ENCODE assay signal across 20 mouse cellular contexts in genomic region chr19:28891864-28892263, GRCm38 (mm10). TPM values are rescaled to one million over a fixed set of nuclear protein-coding genes. Genes with fewer than 3 reads are reported as not detected.
"Had no signal": no experiment of that assay in that cellular context is flagged by ENCODE, and none has a peak within 500 bp of the region (broad histone marks: within the 10 kb centered on the region; RNA-seq: fewer than 3 reads in every experiment).

No protein-coding gene starts in this region.

- H3K27me3 ChIP-seq: intestine, embryonic 15.5 days; kidney, embryonic 15.5 days; liver, embryonic 13.5 days; midbrain, embryonic 12.5 days; midbrain, embryonic 15.5 days had no signal

- H3K36me3 ChIP-seq: intestine, embryonic 15.5 days; kidney, embryonic 15.5 days; liver, embryonic 13.5 days; midbrain, embryonic 12.5 days; midbrain, embryonic 15.5 days had no signal

- H3K4me3 ChIP-seq: intestine, embryonic 15.5 days; kidney, embryonic 15.5 days; left cerebral cortex, adult 2 months; liver, embryonic 13.5 days; midbrain, embryonic 12.5 days; midbrain, embryonic 15.5 days had no signal

- H3K4me2 ChIP-seq: intestine, embryonic 15.5 days; kidney, embryonic 15.5 days; liver, embryonic 13.5 days; midbrain, embryonic 12.5 days; midbrain, embryonic 15.5 days had no signal

- H3K9ac ChIP-seq: intestine, embryonic 15.5 days; kidney, embryonic 15.5 days; liver, embryonic 13.5 days; midbrain, embryonic 12.5 days; midbrain, embryonic 15.5 days had no signal

- H3K27ac ChIP-seq: intestine, embryonic 15.5 days; kidney, embryonic 15.5 days; left cerebral cortex, adult 2 months; liver, embryonic 13.5 days; midbrain, embryonic 12.5 days; midbrain, embryonic 15.5 days; stomach, postnatal 0 days had no signal

- H3K9me3 ChIP-seq: intestine, embryonic 15.5 days; kidney, embryonic 15.5 days; liver, embryonic 13.5 days; midbrain, embryonic 12.5 days; midbrain, embryonic 15.5 days had no signal

- DNase-seq: kidney, adult 11 months; kidney, adult 8-10 months; kidney, postnatal 10 days; kidney, postnatal 36 days; liver, embryonic 13.5 days; lung, adult 2 months; lung, postnatal 14 days; lung, postnatal 4 days; right cerebral cortex, adult 18-20 months; right cerebral cortex, postnatal 14 days; right cerebral cortex, postnatal 4 days; thymus, postnatal 25 days had no signal

- ATAC-seq: intestine, embryonic 15.5 days; midbrain, embryonic 15.5 days had no signal

- H3K4me1 ChIP-seq: intestine, embryonic 15.5 days; liver, embryonic 13.5 days; midbrain, embryonic 15.5 days had no signal

RNA-seq across cellular contexts. Expression of gene Slc1a1, which starts 57.0 kb away (rescaled TPM):
- total RNA-seq: liver, adult 2 months; megakaryocyte-erythroid progenitor cell, adult 5-6 weeks had no signal
- polyA plus RNA-seq: liver, adult 2 months had no signal
